Mouse (Mus musculus) cerebellum, postnatal 36 days (tissue): ENCODE data around the gene Dgkz.

Experiments used
- DNase-seq, 2 experiments: peaks; one replicate each; pipeline ENCODE4 v3.0.0; 2021 to 2022; ENCODE audit warnings: mixed read lengths in 2 of 2

Dgkz gene

DNA sequence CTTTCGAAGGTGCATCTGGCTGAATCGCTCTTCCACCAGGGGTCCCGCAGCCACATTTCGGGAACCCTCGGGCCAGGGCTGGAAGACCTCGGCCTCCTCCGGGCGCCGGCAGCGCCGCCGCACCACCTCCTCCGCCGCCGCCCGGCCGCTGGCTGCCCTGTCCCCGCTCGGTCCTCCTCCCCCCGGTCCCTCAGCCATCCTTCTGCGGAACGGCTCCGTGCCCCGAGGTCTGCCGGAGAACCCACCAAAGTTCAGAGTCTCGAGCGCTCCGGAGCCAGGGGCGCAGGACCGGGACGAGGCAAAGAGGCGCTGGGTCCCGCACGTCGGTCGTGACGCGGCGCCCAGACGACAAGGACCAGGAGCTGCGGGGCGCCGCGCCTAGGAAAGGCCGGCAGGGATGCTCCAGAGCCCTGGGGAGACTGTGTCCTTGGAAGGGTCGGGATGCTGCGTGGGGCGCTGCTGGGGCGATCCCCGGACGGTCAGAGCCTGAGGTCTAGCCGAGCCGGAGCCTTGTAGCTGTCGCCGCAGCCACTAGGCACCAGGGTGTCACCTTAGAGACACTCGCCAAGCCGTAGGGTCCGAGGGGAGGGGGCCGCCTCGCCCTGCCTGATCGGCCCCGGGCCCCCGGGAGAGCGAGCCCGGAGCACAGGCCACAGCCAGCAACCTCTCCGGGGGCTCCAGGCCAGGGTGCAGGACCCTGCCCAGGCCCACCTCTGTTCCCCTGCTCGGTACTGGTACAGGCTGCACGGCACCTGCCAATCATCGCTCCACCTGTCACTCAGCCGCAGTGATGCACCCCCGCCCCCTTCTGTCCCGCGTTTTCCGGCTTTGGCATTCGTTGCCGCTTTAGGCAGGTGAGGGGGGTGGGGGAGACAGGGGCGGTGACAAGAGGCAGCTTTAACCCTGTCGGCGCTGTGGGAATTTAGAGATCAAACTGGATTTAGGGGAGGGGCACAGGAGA lies at the start of gene Dgkz:
TSS of gene Dgkz (minus strand) at position 284 of the 961 bp plus-strand sequence.
- DNase-seq = no peak

GRCm38 (mm10) chr2:92025202-92025601 lies 49.5 kb upstream of the Dgkz start:
- no peak for DNase-seq

DNA sequence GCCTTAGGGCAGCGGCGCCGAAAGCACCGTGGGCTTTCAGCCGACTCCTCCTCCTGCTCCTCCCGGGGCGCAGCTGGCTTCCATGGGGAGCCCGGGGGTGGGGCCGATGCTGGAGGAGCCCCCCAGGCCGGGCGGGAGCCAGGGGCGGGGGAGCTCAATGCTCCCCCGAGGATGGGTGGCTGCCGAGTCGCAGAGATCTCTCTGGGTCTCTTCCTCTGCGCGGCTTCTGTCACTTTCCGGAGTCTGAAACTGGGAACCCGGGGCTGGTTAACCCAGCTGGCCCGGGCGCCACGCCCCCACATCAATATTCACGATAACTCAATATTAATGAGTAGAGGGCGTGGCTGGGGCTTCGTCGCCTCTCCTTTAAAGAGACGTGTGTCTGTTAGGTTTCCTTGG lies 48.6 kb upstream of the Dgkz start, which contains the start of gene Creb3l1:
TSS of gene Creb3l1 (minus strand) at position 229 of the 399 bp plus-strand sequence.
- peak in 1 of 2 experiments; percentile 25 for DNase-seq

DNA sequence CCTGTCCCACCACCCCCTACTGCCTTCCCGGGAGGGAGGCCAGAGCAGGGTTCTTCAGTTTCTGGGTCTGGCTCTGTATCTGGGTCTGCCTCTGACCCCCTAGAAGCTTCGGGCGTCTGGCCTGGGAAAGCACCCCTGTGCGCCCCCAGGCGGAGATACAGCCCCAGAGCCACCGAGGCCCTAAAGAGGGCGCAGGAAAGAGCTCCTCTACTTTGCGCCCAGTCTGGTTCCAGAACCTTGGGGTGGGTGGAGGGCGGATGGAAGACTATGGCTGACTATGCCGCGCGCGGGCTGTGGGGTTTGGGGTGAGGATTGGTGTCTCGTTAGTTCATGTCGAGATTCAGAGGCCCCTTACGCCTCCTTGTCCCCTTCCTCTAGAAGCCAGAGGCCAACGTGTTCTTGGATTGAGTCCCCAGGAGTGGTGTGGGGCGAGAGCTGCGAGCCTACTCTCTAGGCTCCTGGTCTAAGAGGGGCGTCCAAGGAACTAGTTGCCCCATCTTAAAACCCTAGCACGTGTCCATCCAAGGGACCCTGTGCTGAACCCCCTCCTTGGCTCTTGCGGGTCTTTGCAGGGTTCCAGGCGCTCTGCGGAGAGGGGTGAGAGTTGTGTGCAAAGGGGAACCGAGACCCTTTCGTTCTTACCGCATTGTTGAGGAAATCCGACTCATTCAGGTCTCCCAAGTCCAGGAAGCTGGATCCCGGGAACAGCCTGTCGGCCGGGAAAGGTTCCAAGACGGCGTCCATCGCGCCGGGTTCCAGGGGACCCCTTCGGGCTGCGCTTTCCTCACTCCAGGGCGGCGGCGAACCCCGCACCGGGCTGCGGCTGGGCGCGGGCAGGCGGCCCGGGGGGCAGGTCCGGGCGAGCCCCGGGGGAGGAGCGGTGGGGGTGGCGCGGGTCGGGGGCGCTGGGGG lies 48.0 kb upstream of the Dgkz start:
- DNase-seq = peak in 1 of 2 experiments; percentile 29

GRCm38 (mm10) chr2:92020676-92021265 lies 45.1 kb upstream of the Dgkz start:
- no peak for DNase-seq

GRCm38 (mm10) chr2:92017440-92017839 lies 41.8 kb upstream of the Dgkz start:
- DNase-seq = no peak

DNA sequence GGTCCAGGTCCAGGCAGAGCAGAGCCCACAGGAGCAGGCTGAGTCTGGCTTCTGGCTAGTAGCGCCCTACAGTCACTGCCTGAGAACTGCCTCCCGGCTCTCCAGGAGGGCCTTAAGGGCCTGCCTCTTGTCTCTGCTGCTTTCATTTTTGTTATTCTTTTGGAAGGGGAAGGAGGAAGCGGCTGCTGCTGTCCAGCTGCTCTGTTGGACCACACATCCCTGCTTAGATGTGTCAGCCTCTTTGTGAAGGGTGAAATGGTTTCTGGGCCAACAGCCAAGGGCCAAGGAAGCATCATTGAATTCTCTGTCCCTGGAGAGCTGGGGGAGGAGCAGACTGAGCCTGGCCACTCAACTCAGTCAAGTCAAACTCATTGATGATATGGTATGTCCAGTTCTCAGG lies 41.3 kb upstream of the Dgkz start:
- DNase-seq = no peak

DNA sequence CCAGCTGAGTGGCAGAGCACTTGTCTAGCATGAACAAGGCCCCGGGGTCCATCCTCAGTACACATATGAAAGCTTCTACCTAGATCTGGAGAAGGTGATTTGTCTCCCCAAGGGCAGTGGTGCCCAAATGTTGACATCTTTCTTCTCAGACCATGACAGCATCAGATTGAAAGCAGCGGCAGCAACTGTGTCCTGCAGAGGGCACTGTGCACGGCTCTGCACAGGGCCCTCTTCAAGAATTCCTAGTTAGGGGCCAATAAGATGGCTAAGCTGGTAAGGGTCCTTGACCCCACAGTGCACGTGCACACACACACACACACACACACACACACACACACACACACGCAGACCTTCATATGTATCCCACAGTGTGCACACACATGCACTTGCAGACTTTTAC lies 39.2 kb upstream of the Dgkz start:
- DNase-seq = no peak

DNA sequence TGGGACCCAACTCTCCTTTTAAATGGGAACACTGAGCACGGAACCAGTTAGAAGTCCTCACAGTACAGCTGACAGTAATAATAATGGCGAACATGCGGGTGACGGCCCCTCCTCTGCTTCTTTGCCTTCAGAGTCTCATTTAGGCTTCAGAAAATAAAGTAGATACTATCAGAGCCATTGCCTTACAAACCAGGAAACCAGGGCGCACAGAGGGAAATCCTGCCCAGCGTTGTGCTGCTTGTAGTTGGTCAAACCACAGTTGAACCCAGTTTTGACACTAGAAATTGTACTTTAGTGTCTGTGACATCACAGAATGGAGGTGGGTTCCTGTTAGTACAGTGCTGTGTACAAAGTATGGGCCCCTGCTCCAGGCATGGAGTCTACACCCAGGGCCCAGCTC lies 38.6 kb upstream of the Dgkz start:
- DNase-seq = no peak

- no peak for DNase-seq
Measured at GRCm38 (mm10) chr2:92012768-92013445, 37.2 kb upstream of the Dgkz start.

- DNase-seq = no peak
Measured at GRCm38 (mm10) chr2:92011424-92012353, 36.0 kb upstream of the Dgkz start.

GRCm38 (mm10) chr2:92008623-92009404 lies 33.1 kb upstream of the Dgkz start:
- DNase-seq = no peak

GRCm38 (mm10) chr2:92007933-92008622 lies 32.4 kb upstream of the Dgkz start:
- peak; percentile 98 to 99 for DNase-seq

DNA sequence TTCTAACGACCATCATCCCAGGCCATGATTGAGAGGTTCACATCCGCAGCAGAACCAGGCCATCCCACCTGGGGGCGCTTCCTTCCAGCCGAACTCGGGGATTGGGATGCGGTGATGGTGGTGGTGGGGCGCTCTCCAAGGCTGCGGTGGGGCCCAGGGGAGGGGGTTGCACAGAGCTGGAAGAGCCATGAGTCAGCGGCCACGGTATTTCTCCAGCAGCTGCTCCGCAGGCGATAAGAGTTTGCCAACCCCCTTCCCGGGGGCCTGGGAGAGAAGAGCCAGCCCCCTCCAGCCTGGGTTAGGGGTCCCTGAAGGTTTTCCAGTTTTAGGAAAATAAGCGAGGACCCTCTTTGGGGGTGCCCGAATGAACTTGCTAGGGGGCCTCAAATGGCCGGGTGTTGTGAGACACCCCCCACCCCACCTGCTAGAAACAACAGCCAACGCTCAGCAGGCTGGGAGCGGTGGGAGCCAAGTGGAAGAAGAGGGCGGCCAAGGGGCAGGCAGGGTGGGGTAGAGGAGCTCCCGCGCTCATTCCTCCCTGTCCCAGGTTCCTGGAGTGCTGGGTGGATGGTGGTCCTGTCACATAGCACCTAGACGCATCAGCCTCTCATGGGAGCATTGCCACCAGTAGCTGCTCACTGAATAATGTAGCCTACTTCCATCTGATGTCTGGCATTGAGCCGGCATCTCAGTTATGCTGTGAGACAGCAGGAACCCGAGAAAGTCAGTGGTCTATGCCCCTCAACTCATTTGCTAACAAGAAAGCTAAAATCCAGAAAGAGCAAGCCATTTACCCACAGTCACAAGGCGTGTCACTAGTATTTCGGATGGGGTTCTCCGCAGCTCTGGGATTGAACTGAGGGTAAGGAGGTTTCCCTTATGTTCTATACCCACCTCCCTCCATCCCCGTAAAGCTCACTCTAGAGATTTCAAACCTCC lies 31.6 kb upstream of the Dgkz start:
- peak; percentile 63 to 71 for DNase-seq

- DNase-seq = no peak
Measured at GRCm38 (mm10) chr2:92006491-92006890, 30.8 kb upstream of the Dgkz start.

GRCm38 (mm10) chr2:92004617-92005016 lies 29.0 kb upstream of the Dgkz start:
- no peak for DNase-seq

DNA sequence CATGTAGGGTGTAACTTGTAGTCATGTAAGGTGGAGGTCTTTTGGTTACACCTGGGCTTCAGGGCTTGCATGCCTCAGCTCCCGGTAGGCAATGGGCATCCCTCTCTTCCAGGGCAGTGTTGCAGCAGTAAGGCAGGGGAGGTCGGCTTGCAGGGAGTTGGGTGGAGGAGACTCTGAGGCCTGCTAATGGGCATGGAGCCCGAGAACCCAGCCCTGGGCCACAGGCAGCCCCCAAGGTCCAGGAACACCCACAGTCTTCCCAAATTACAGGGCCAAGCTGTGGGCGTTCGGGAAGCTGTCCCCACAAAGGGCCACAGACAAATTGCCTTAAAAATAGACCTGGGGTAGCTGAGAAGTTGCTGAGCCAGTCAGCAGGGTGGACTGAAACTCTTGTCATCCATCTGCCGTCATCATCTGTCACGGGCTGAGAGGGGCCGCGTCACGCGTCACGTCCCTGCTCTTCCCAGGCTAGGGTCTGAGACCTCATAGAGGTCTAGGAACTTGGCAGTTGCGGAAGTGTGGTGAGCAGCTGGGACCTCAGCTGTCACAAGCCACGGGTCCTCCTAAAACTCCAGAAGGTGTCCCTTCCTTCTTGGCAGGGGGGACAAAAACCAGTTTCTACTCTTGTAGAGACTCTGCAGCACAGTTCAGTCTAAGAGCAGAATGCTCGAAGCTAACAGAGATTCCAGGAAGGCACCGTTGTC lies 22.4 kb upstream of the Dgkz start:
- no peak for DNase-seq

DNA sequence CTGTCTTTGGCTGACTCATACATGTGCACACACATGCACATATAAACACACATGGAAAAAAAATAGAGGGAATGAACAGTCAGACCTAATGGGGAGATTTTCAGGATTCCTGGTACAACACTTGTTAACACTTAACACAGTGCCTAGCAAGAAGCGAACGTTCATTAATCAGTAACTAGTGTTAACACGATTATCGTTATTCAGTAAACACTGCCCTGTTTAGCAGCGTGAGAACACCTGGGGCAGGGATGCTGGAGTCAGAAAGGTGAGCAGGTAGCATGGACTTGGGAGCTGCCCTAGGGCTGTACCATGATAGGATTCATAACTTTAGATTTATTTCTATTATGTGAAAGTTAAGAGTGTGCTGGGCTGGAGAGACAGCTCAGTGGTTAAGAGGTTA lies 20.3 kb upstream of the Dgkz start:
- no peak for DNase-seq
